Mouse (Mus musculus) adrenal gland, postnatal 14 days (tissue): ENCODE measurements around the gene Mpc1. TPM values are rescaled to one million over a fixed set of nuclear protein-coding genes. Genes with fewer than 3 reads are reported as not detected.
"Not testable (repeated sequence)": the region's sequence is repeated elsewhere in the genome, so short reads cannot be mapped to it uniquely, and the experiment has no call there.

ENCODE experiments used
- DNase-seq: peaks from one replicate; pipeline ENCODE4 v3.0.0; 2021; ENCODE audit warnings: mixed read lengths
- total RNA-seq: library from RNA; stranded (reverse); gene quantifications from 2 replicates; pipeline ENCODE4 v1.2.3, GENCODE M21; 2021

The Mpc1 gene
- total RNA-seq, 1 experiment from 2014 or later, result 378 TPM

- no peak for DNase-seq
Measured at GRCm38 (mm10) chr17:8330602-8331001, 47.9 kb downstream of the Mpc1 start.

GRCm38 (mm10) chr17:8337159-8337558 lies 54.5 kb downstream of the Mpc1 start, which contains the start of gene Prr18:
Gene Prr18 (plus strand): TSS chr17:8337459.
- not testable (repeated sequence) for DNase-seq

GRCm38 (mm10) chr17:8339666-8340374 lies 57.1 kb downstream of the Mpc1 start:
- no peak for DNase-seq

GRCm38 (mm10) chr17:8340407-8341359 lies 58.0 kb downstream of the Mpc1 start:
- DNase-seq, result peak; percentile 40

GRCm38 (mm10) chr17:8341360-8341963 lies 58.8 kb downstream of the Mpc1 start:
- no peak for DNase-seq

- DNase-seq, result no peak
Measured at GRCm38 (mm10) chr17:8342706-8343105, 60.0 kb downstream of the Mpc1 start.

GRCm38 (mm10) chr17:8343416-8343815 lies 60.7 kb downstream of the Mpc1 start:
- DNase-seq, result no peak

Other genes starting within 250 kb of the Mpc1 start
- 0.26 TPM in 1 of 2 replicates, not detected in the other for gene Gm49673, start 135.1 kb upstream of the Mpc1 start, total RNA-seq
- 39.2 and 40.7 TPM in 2 replicates for gene Rnaset2a, start 134.8 kb upstream of the Mpc1 start, total RNA-seq
- gene Fgfr1op, start 117.4 kb upstream of the Mpc1 start, total RNA-seq, result 19.0 TPM in 2 replicates
- 3.8 TPM in 1 of 2 replicates, not detected in the other for gene Ccr6, start 46.9 kb upstream of the Mpc1 start, total RNA-seq
- 37.7 and 40.5 TPM in 2 replicates for gene Sft2d1, start 28.2 kb downstream of the Mpc1 start, total RNA-seq
- 0.33 and 0.41 TPM in 2 replicates for gene Prr18, start 54.6 kb downstream of the Mpc1 start, total RNA-seq
- not detected in 2 replicates for gene T2, start 73.1 kb downstream of the Mpc1 start, total RNA-seq
- gene T, start 151.5 kb downstream of the Mpc1 start, total RNA-seq, result not detected in 2 replicates
- gene Pde10a, start 242.5 kb downstream of the Mpc1 start, total RNA-seq, result 25.0 and 33.0 TPM in 2 replicates